Mouse (Mus musculus) spleen, adult 2 months (tissue): ENCODE results near the gene Ssr1.

ENCODE experiments used
- CTCF ChIP-seq: fragments of 200-500 bp; IDR thresholded peaks from 2 replicates; pipeline ENCODE4 v1.5.1; 2011; ENCODE audit warnings: mild to moderate bottlenecking, inconsistent platforms; ENCODE audit not compliant: insufficient read depth, insufficient read length, insufficient replicate concordance; ENCODE audit errors: extremely low read depth
- POLR2A ChIP-seq: fragments of 200-500 bp; IDR thresholded peaks from 2 replicates; pipeline ENCODE4 v1.6.1; 2011; ENCODE audit warnings: low read depth, low read length, inconsistent platforms

GRCm38 (mm10) chr13:38027618-38028248 lies 33.7 kb upstream of the Ssr1 start:
- TF ChIP-seq CTCF, result no peak
- no peak for TF ChIP-seq POLR2A
